Mouse (Mus musculus) lung, adult 2 months (tissue): ENCODE data around the gene Med11. TPM values are rescaled to one million over a fixed set of nuclear protein-coding genes. Genes with fewer than 3 reads are reported as not detected.

Experiments used
- DNase-seq: peaks from one replicate; pipeline ENCODE4 v3.0.0; 2022
- H3K4me1 ChIP-seq: fragments of 200-500 bp; 2 replicates; pipeline ENCODE4 v1.6.1; 2011; ENCODE audit warnings: low read length; ENCODE audit not compliant: control insufficient read depth, insufficient read depth
- H3K4me3 ChIP-seq: fragments of 200-500 bp; replicated peaks from 2 replicates; pipeline ENCODE3; 2011; ENCODE audit warnings: low read depth, mild to moderate bottlenecking, control low read depth, low read length; ENCODE audit errors: extremely low read depth
- CTCF ChIP-seq: fragments of 200-500 bp; IDR thresholded peaks from 2 replicates; pipeline ENCODE4 v1.5.1; 2011; ENCODE audit warnings: mild to moderate bottlenecking, low read length, control low read depth; ENCODE audit not compliant: insufficient read depth
- POLR2A ChIP-seq: fragments of 200-500 bp; IDR thresholded peaks from 2 replicates; pipeline ENCODE4 v1.6.1; 2011; ENCODE audit warnings: low read depth, mild to moderate bottlenecking, control low read depth, low read length, borderline replicate concordance; ENCODE audit errors: extremely low read depth
- WGBS: fragments of 180-500 bp; shearing (Covaris S2); methylation state at CpG from one replicate; pipeline ENCODE4 v1.1.7; 2018; 5-methylcytosine and 5-hydroxymethylcytosine counted together
- polyA plus RNA-seq: library from polyadenylated mRNA; depleted of rRNA; stranded (reverse); fragments of >200 nt; gene quantifications from 2 replicates; pipeline ENCODE4 v1.2.3, GENCODE M21; 2012

The Med11 gene
- polyA plus RNA-seq, 1 experiment, result 26.9 TPM

- Histone ChIP-seq H3K4me3 (no peak overlapping the region), H3K4me1 (peaks cover 2% of the 10 kb centered on the region; the same call in 1 of the 2 replicates)
- no peak for DNase-seq
- WGBS, result 61% methylated on average over 3 of the region's 3 CpGs
- no peak for TF ChIP-seq POLR2A
- TF ChIP-seq CTCF, result no peak
These were observed 7.8 kb upstream of the Med11 start for GRCm38 (mm10) chr11:70443964-70444363.

GRCm38 (mm10) chr11:70444667-70445066, 7.1 kb upstream of the Med11 start:
- TF ChIP-seq CTCF (no peak), POLR2A (no peak)
- WGBS, result 60% methylated on average over 6 of the region's 6 CpGs
- no peak for DNase-seq
- H3K4me3 ChIP-seq, result no peak overlapping the region
- peaks cover 2% of the 10 kb centered on the region; the same call in 1 of the 2 replicates for H3K4me1 ChIP-seq

- H3K4me1 ChIP-seq, result 0 out of 2 replicates have a peak, but pooled peaks cover 2% of the 10 kb centered on the region
- DNase-seq, result no peak
- 29% methylated on average over 3 of the region's 3 CpGs for WGBS
- no peak for TF ChIP-seq CTCF
- no peak overlapping the region for H3K4me3 ChIP-seq
These were observed 5.0 kb upstream of the Med11 start for GRCm38 (mm10) chr11:70446756-70447155.

GRCm38 (mm10) chr11:70447373-70447772, 4.3 kb upstream of the Med11 start:
- no peak for DNase-seq
- 61% methylated on average over 1 of the region's 1 CpGs for WGBS
- H3K4me1 ChIP-seq, result 0 out of 2 replicates have a peak, but pooled peaks cover 2% of the 10 kb centered on the region
- no peak for TF ChIP-seq CTCF
- TF ChIP-seq POLR2A, result no peak
- no peak overlapping the region for H3K4me3 ChIP-seq

- DNase-seq, result no peak
- Histone ChIP-seq H3K4me1 (no peaks in the 10 kb centered on the region), H3K4me3 (no peak overlapping the region)
- WGBS, result 79% methylated on average over 2 of the region's 2 CpGs
- TF ChIP-seq CTCF, result no peak
- TF ChIP-seq POLR2A, result no peak
These were observed 793 bp upstream of the Med11 start for GRCm38 (mm10) chr11:70450926-70451325.

- no peak overlapping the region for H3K4me3 ChIP-seq
- DNase-seq, result no peak
- peaks cover under 1% of the 10 kb centered on the region for H3K4me1 ChIP-seq
- WGBS, result 72% methylated on average over 9 of the region's 9 CpGs
- no peak for TF ChIP-seq POLR2A
- no peak for TF ChIP-seq CTCF
These were observed 1.7 kb downstream of the Med11 start for GRCm38 (mm10) chr11:70453261-70454044.

GRCm38 (mm10) chr11:70458688-70459600, 7.2 kb downstream of the Med11 start, which contains the start of gene Zmynd15:
Gene Zmynd15 (plus strand): TSS chr11:70459433.
- TF ChIP-seq POLR2A, result peak; percentile 13; the same call in 1 of the 2 replicates
- no peak for TF ChIP-seq CTCF
- WGBS, result 14% methylated on average over 32 of the region's 32 CpGs
- peak; percentile 48 for DNase-seq

GRCm38 (mm10) chr11:70459601-70460101, 7.9 kb downstream of the Med11 start, which contains the start of gene Cxcl16:
Gene Cxcl16 (minus strand): TSS chr11:70459984.
- Histone ChIP-seq H3K4me3 (peak within 1 kb of the TSS; percentile 86), H3K4me1 (peaks cover 4% of the 10 kb centered on the region)
- peak; percentile 71 for DNase-seq
- 7% methylated on average over 30 of the region's 30 CpGs for WGBS
- no peak for TF ChIP-seq CTCF
- peak; percentile 72; the same call in 1 of the 2 replicates for TF ChIP-seq POLR2A

More at GRCm38 (mm10) chr11:70458688-70459600, 7.2 kb downstream of the Med11 start, which contains the start of gene Zmynd15:
- Histone ChIP-seq H3K4me1 (peaks cover 4% of the 10 kb centered on the region), H3K4me3 (peak within 1 kb of the TSS; percentile 86)

GRCm38 (mm10) chr11:70463970-70464369, 12.3 kb downstream of the Med11 start:
- H3K4me1 ChIP-seq, result peaks cover 9% of the 10 kb centered on the region
- DNase-seq, result no peak
- TF ChIP-seq CTCF, result no peak
- TF ChIP-seq POLR2A, result no peak
- H3K4me3 ChIP-seq, result no peak overlapping the region
- 94% methylated on average over 5 of the region's 5 CpGs for WGBS
